Mouse (Mus musculus) thymus, adult 2 months (tissue): Measurements from ENCODE around the gene Hmga1b. TPM values are rescaled to one million over a fixed set of nuclear protein-coding genes. Genes with fewer than 3 reads are reported as not detected.

Experiments used
- DNase-seq: peaks from one replicate; pipeline ENCODE4 v3.0.0; 2021
- H3K27ac ChIP-seq: fragments of 200-500 bp; 2 replicates; pipeline ENCODE4 v1.5.1; 2012; ENCODE audit warnings: low read length, control low read depth; ENCODE audit not compliant: control insufficient read depth, insufficient read depth
- H3K27me3 ChIP-seq: fragments of 200-500 bp; 2 replicates; pipeline ENCODE4 v1.6.1; 2012; ENCODE audit warnings: mild to moderate bottlenecking, low read length, moderate library complexity, mixed read lengths; ENCODE audit not compliant: control insufficient read depth, insufficient read depth
- H3K36me3 ChIP-seq: fragments of 200-500 bp; 2 replicates; pipeline ENCODE4 v1.6.1; 2012; ENCODE audit warnings: mild to moderate bottlenecking, low read length, moderate library complexity; ENCODE audit not compliant: control insufficient read depth, insufficient read depth
- H3K4me1 ChIP-seq: fragments of 200-500 bp; replicated peaks from 2 replicates; pipeline ENCODE4 v1.6.1; 2012; ENCODE audit warnings: low read length; ENCODE audit not compliant: control insufficient read depth, insufficient read depth
- H3K4me3 ChIP-seq: fragments of 200-500 bp; 2 replicates; pipeline ENCODE4 v1.5.1; 2012; ENCODE audit warnings: mild to moderate bottlenecking, low read length, control low read depth, moderate library complexity; ENCODE audit not compliant: control insufficient read depth, insufficient read depth
- CTCF ChIP-seq: fragments of 200-500 bp; IDR thresholded peaks from 2 replicates; pipeline ENCODE4 v1.5.1; 2012; ENCODE audit warnings: mild to moderate bottlenecking, control low read depth, low read length, moderate library complexity, borderline replicate concordance; ENCODE audit not compliant: control insufficient read depth, poor library complexity, insufficient read depth; ENCODE audit errors: extremely low read depth
- POLR2A ChIP-seq: fragments of 200-500 bp; IDR thresholded peaks from 2 replicates; pipeline ENCODE4 v1.6.1; 2012; ENCODE audit warnings: mild to moderate bottlenecking, low read length, control low read depth, moderate library complexity; ENCODE audit not compliant: control insufficient read depth, poor library complexity, insufficient read depth; ENCODE audit errors: extremely low read depth
- WGBS: fragments of 180-500 bp; shearing (Covaris S2); methylation state at CpG from one replicate; pipeline ENCODE4 v1.1.7; 2018; 5-methylcytosine and 5-hydroxymethylcytosine counted together
- polyA plus RNA-seq: library from polyadenylated mRNA; depleted of rRNA; stranded (reverse); fragments of >200 nt; gene quantifications from 2 replicates; pipeline ENCODE4 v1.2.3, GENCODE M21; 2012; rRNA removed

The Hmga1b gene
- polyA plus RNA-seq, 1 experiment, result 3.3 TPM

DNA sequence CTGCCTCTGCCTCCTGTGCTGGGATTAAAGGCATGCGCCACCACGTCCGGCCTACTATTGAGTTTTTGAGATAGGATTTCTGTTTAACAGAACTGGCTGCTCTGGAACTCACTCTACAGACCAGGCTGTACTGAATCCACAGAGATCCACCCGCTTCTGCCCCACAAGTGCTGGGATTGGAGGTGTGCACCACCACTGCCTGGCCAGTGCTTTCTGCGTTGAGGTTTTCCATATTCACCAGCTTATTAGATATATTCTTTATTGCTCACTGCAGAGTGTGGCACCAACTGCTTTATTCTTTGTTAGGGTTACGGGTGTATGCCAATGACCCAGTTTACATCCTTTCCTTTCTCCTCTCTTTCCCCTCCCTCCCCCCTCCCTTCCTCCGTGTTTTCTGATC is 41.7 kb downstream of the Hmga1b start:
- DNase-seq, result no peak
- Histone ChIP-seq H3K27ac (no peak overlapping the region), H3K4me3 (no peak overlapping the region), H3K36me3 (peaks cover 26% of the 10 kb centered on the region), H3K27me3 (no peaks in the 10 kb centered on the region), H3K4me1 (no peaks in the 10 kb centered on the region)
- WGBS, result 88% methylated on average over 7 of the region's 7 CpGs
- no peak for TF ChIP-seq POLR2A
- no peak for TF ChIP-seq CTCF

- Histone ChIP-seq H3K36me3 (peaks cover 31% of the 10 kb centered on the region), H3K4me3 (no peak overlapping the region), H3K27ac (no peak overlapping the region), H3K27me3 (no peaks in the 10 kb centered on the region), H3K4me1 (no peaks in the 10 kb centered on the region)
- DNase-seq, result no peak
- 87% methylated on average over 4 of the region's 4 CpGs for WGBS
- no peak for TF ChIP-seq CTCF
- no peak for TF ChIP-seq POLR2A
Observed at GRCm38 (mm10) chr11:120804769-120805168, 42.2 kb downstream of the Hmga1b start.

DNA sequence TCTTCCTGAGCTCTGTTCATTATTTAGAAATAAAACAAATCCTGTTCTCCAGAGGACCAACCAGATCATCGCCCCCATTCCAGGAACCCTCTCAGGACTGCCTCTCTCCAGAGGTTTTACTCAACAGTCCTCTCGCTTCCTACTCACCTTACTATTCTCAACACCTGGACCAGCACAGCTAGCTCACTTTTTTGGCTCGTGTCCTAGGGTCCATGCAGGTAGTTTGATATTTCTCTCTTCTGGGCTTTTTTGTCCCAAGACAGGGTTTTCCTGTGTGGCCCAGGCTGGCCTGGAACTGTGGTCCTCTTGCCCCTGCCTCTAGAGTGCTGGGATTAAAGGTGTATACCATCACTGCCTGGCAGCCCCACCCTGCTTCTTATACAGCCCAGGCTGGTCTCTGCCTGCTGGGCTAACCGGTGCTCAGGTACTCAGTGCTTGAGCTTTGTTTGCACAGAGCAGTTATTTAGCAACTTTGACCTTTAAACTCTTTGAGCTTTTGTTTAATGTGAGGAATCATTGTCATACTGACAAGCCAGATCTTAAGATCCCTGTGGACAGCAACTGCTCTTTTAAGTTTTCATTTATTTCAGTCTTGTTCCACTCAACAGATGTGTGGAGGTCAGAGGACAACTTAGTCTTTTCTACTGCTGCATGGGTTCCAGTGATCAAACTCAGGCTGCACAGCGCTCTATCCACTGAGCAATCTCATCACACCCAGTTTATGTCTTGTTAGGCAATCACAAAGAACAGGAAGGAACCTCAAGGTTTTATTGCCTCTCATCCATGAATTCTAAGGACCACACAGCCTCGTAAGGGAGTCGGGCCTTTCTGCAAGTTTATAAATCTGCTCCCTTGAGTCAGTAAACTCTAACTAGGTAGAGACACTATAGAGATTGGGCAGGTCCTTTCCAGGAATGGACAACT is 43.0 kb downstream of the Hmga1b start:
- H3K27me3 ChIP-seq, result no peaks in the 10 kb centered on the region
- WGBS, result 95% methylated on average over 7 of the region's 7 CpGs
- no peaks in the 10 kb centered on the region for H3K4me1 ChIP-seq
- no peak for DNase-seq
- H3K27ac ChIP-seq, result no peak overlapping the region
- no peak overlapping the region for H3K4me3 ChIP-seq
- H3K36me3 ChIP-seq, result peaks cover 39% of the 10 kb centered on the region
- TF ChIP-seq POLR2A (no peak), CTCF (no peak)

GRCm38 (mm10) chr11:120808010-120808409 is 45.4 kb downstream of the Hmga1b start:
- no peak overlapping the region for H3K27ac ChIP-seq
- H3K4me1 ChIP-seq, result no peaks in the 10 kb centered on the region
- 96% methylated on average over 12 of the region's 12 CpGs for WGBS
- H3K4me3 ChIP-seq, result no peak overlapping the region
- TF ChIP-seq POLR2A (no peak), CTCF (no peak)
- no peak for DNase-seq
- peaks cover 58% of the 10 kb centered on the region for H3K36me3 ChIP-seq
- no peaks in the 10 kb centered on the region for H3K27me3 ChIP-seq

DNA sequence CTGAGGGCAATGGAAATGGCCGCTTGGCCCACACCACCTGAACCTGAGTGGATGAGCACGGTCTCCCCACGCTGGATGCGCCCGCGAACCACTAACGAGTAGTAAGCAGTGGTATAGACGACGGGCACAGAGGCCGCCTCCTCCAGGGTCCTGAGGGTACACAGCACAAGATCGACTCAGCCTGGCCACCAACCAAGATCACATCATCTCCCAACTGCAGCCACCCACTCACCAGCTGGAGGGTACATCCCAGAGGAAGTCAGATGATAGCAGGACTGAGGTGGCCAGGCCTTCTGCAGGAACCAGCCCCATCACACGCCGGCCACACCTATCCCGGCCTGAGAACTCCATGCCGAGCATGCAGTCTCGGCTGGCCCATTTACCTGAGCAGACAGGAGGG is 49.5 kb downstream of the Hmga1b start:
- 96% methylated on average over 16 of the region's 16 CpGs for WGBS
- no peaks in the 10 kb centered on the region for H3K27me3 ChIP-seq
- no peaks in the 10 kb centered on the region for H3K4me1 ChIP-seq
- H3K4me3 ChIP-seq, result no peak overlapping the region
- peaks cover 84% of the 10 kb centered on the region for H3K36me3 ChIP-seq
- no peak overlapping the region for H3K27ac ChIP-seq
- DNase-seq, result no peak
- TF ChIP-seq CTCF, result no peak
- no peak for TF ChIP-seq POLR2A

Other genes with a start within 250 kb of the Hmga1b start
- gene Gcgr, start 232.1 kb upstream of the Hmga1b start, polyA plus RNA-seq, result 1.0 TPM in 2 replicates
- 167 and 191 TPM in 2 replicates for gene Mcrip1, start 213.1 kb upstream of the Hmga1b start, polyA plus RNA-seq
- gene Ppp1r27, start 211.7 kb upstream of the Hmga1b start, polyA plus RNA-seq, result 5.0 and 6.4 TPM in 2 replicates
- 125 and 139 TPM in 2 replicates for gene P4hb, start 189.5 kb upstream of the Hmga1b start, polyA plus RNA-seq
- 1,184 and 1,219 TPM in 2 replicates for gene Arhgdia, start 181.2 kb upstream of the Hmga1b start, polyA plus RNA-seq
- gene Alyref, start 164.4 kb upstream of the Hmga1b start, polyA plus RNA-seq, result 60.9 and 74.6 TPM in 2 replicates
- gene Anapc11, start 164.4 kb upstream of the Hmga1b start, polyA plus RNA-seq, result 127 and 140 TPM in 2 replicates
- 2.2 and 2.8 TPM in 2 replicates for gene Npb, start 154.3 kb upstream of the Hmga1b start, polyA plus RNA-seq
- 247 and 260 TPM in 2 replicates for gene Pcyt2, start 144.9 kb upstream of the Hmga1b start, polyA plus RNA-seq
- gene Sirt7, start 137.6 kb upstream of the Hmga1b start, polyA plus RNA-seq, result 169 and 184 TPM in 2 replicates
- gene Mafg, start 129.2 kb upstream of the Hmga1b start, polyA plus RNA-seq, result 33.6 and 35.5 TPM in 2 replicates
- gene Pycr1, start 119.0 kb upstream of the Hmga1b start, polyA plus RNA-seq, result 2.8 and 3.4 TPM in 2 replicates
- 1.2 and 3.2 TPM in 2 replicates for gene Myadml2, start 114.6 kb upstream of the Hmga1b start, polyA plus RNA-seq
- 0.24 and 0.89 TPM in 2 replicates for gene Notum, start 101.6 kb upstream of the Hmga1b start, polyA plus RNA-seq
- gene Aspscr1, start 89.8 kb upstream of the Hmga1b start, polyA plus RNA-seq, result 170 and 183 TPM in 2 replicates
- 103 and 112 TPM in 2 replicates for gene Cenpx, start 49.1 kb upstream of the Hmga1b start, polyA plus RNA-seq
- 69.2 and 77.3 TPM in 2 replicates for gene Lrrc45, start 48.9 kb upstream of the Hmga1b start, polyA plus RNA-seq
- gene Rac3, start 41.3 kb upstream of the Hmga1b start, polyA plus RNA-seq, result 22.8 and 26.3 TPM in 2 replicates
- 78.4 and 126 TPM in 2 replicates for gene Dcxr, start 35.5 kb upstream of the Hmga1b start, polyA plus RNA-seq
- gene Cbr2, start 30.7 kb upstream of the Hmga1b start, polyA plus RNA-seq, result 426 and 617 TPM in 2 replicates
- gene Rfng, start 21.4 kb downstream of the Hmga1b start, polyA plus RNA-seq, result 87.4 and 102 TPM in 2 replicates
- gene Gps1, start 21.5 kb downstream of the Hmga1b start, polyA plus RNA-seq, result 171 and 193 TPM in 2 replicates
- gene Dus1l, start 33.6 kb downstream of the Hmga1b start, polyA plus RNA-seq, result 65.8 and 70.3 TPM in 2 replicates
- gene Fasn, start 61.8 kb downstream of the Hmga1b start, polyA plus RNA-seq, result 973 and 1,776 TPM in 2 replicates
- gene Ccdc57, start 170.1 kb downstream of the Hmga1b start, polyA plus RNA-seq, result 1.6 and 1.7 TPM in 2 replicates
- gene Slc16a3, start 185.7 kb downstream of the Hmga1b start, polyA plus RNA-seq, result 8.0 and 8.5 TPM in 2 replicates
- gene Csnk1d, start 228.5 kb downstream of the Hmga1b start, polyA plus RNA-seq, result 98.2 and 106 TPM in 2 replicates